Mouse (Mus musculus) hindbrain, embryonic 16.5 days (tissue): ENCODE measurements around the gene 6030458C11Rik. TPM values are rescaled to one million over a fixed set of nuclear protein-coding genes. Genes with fewer than 3 reads are reported as not detected.

Experiments used
- ATAC-seq: fragments of 200-750 bp; cut with Nextera tagmentation; 2 replicates; pipeline ENCODE4 v1.8.0; 2017; ENCODE audit warnings: moderate TSS enrichment, moderate library complexity
- H3K27ac ChIP-seq: fragments of 300-500 bp; sonication (generic); 2 replicates; pipeline ENCODE4 v1.5.1; 2014; ENCODE audit warnings: low read depth, mild to moderate bottlenecking, control low read depth, low read length, moderate library complexity
- H3K27me3 ChIP-seq: fragments of 300-500 bp; sonication (generic); replicated peaks from 2 replicates; pipeline ENCODE4 v1.6.1; 2014; ENCODE audit warnings: low read length; ENCODE audit not compliant: control insufficient read depth, insufficient read depth
- H3K36me3 ChIP-seq: fragments of 300-500 bp; sonication (generic); 2 replicates; pipeline ENCODE4 v1.6.1; 2014; ENCODE audit warnings: mild to moderate bottlenecking, low read length, moderate library complexity, mixed read lengths; ENCODE audit not compliant: control insufficient read depth, insufficient read depth
- H3K4me1 ChIP-seq: fragments of 300-500 bp; sonication (generic); 2 replicates; pipeline ENCODE4 v1.6.1; 2014; ENCODE audit warnings: low read depth, low read length; ENCODE audit not compliant: control insufficient read depth, insufficient read depth
- H3K4me2 ChIP-seq: fragments of 300-500 bp; sonication (generic); 2 replicates; pipeline ENCODE4 v1.6.1; 2014; ENCODE audit warnings: mild to moderate bottlenecking, low read length, control low read depth, moderate library complexity
- H3K4me3 ChIP-seq: fragments of 300-500 bp; sonication (generic); 2 replicates; pipeline ENCODE4 v1.5.1; 2014; ENCODE audit warnings: mild to moderate bottlenecking, low read length, control low read depth, moderate library complexity
- H3K9ac ChIP-seq: fragments of 300-500 bp; sonication (generic); 2 replicates; pipeline ENCODE4 v1.6.1; 2014; ENCODE audit warnings: low read depth, mild to moderate bottlenecking, control low read depth, low read length, moderate library complexity
- H3K9me3 ChIP-seq: fragments of 300-500 bp; sonication (generic); 2 replicates; pipeline ENCODE4 v1.6.1; 2014; ENCODE audit warnings: mild to moderate bottlenecking, low read length, moderate library complexity; ENCODE audit not compliant: control insufficient read depth
- WGBS: fragments of 180-500 bp; shearing (Covaris S2); extraction: QIAGEN DNeasy Blood & Tissue Kit; methylation state at CpG from one replicate; pipeline ENCODE4 v1.1.7; 2014; 5-methylcytosine and 5-hydroxymethylcytosine counted together
- polyA plus RNA-seq: library from polyadenylated mRNA; unstranded; fragments of >200 nt; fragmentation: Nextera tagmentation; extraction: Ambion mirVana; gene quantifications from 2 replicates; pipeline ENCODE4 v1.2.1, GENCODE M21; 2015

6030458C11Rik gene
- polyA plus RNA-seq, 1 experiment from 2014 or later, result 28.8 TPM

- ATAC-seq, result no peak
- no peak overlapping the region for H3K9ac ChIP-seq
- 86% methylated on average over 6 of the region's 6 CpGs for WGBS
- no peaks in the 10 kb centered on the region for H3K9me3 ChIP-seq
- no peaks in the 10 kb centered on the region for H3K36me3 ChIP-seq
- H3K4me3 ChIP-seq, result no peak overlapping the region
- H3K4me2 ChIP-seq, result no peak overlapping the region
- no peaks in the 10 kb centered on the region for H3K27me3 ChIP-seq
- no peaks in the 10 kb centered on the region for H3K4me1 ChIP-seq
- H3K27ac ChIP-seq, result no peak overlapping the region
Observed at GRCm38 (mm10) chr15:12781296-12781695, 43.2 kb downstream of the 6030458C11Rik start.

GRCm38 (mm10) chr15:12774149-12774753 is 50.2 kb downstream of the 6030458C11Rik start:
- 55% methylated on average over 11 of the region's 11 CpGs for WGBS
- H3K27ac ChIP-seq, result no peak overlapping the region

GRCm38 (mm10) chr15:12770958-12771357 is 53.5 kb downstream of the 6030458C11Rik start:
- H3K9ac ChIP-seq, result no peak overlapping the region
- H3K27ac ChIP-seq, result no peak overlapping the region
- H3K27me3 ChIP-seq, result no peaks in the 10 kb centered on the region
- H3K9me3 ChIP-seq, result peaks cover 3% of the 10 kb centered on the region; the same call in 1 of the 2 replicates
- H3K4me2 ChIP-seq, result no peak overlapping the region
- no peak overlapping the region for H3K4me3 ChIP-seq
- no peak for ATAC-seq
- no peaks in the 10 kb centered on the region for H3K4me1 ChIP-seq
- no peaks in the 10 kb centered on the region for H3K36me3 ChIP-seq
- WGBS, result 78% methylated on average over 7 of the region's 7 CpGs

More at GRCm38 (mm10) chr15:12774149-12774753, 50.2 kb downstream of the 6030458C11Rik start:
- H3K9me3 ChIP-seq, result peaks cover 3% of the 10 kb centered on the region; the same call in 1 of the 2 replicates
- H3K9ac ChIP-seq, result no peak overlapping the region
- no peaks in the 10 kb centered on the region for H3K36me3 ChIP-seq
- no peak for ATAC-seq
- no peaks in the 10 kb centered on the region for H3K27me3 ChIP-seq
- H3K4me2 ChIP-seq, result no peak overlapping the region
- H3K4me1 ChIP-seq, result no peaks in the 10 kb centered on the region
- no peak overlapping the region for H3K4me3 ChIP-seq

- no peaks in the 10 kb centered on the region for H3K4me1 ChIP-seq
- no peaks in the 10 kb centered on the region for H3K27me3 ChIP-seq
- ATAC-seq, result no peak
- H3K9ac ChIP-seq, result no peak overlapping the region
- H3K4me2 ChIP-seq, result no peak overlapping the region
- H3K9me3 ChIP-seq, result no peaks in the 10 kb centered on the region
- H3K4me3 ChIP-seq, result no peak overlapping the region
- no peaks in the 10 kb centered on the region for H3K36me3 ChIP-seq
- WGBS, result 85% methylated on average over 4 of the region's 4 CpGs
- no peak overlapping the region for H3K27ac ChIP-seq
Observed at GRCm38 (mm10) chr15:12766848-12767247, 57.6 kb downstream of the 6030458C11Rik start.

- WGBS, result 72% methylated on average over 10 of the region's 10 CpGs
Observed at GRCm38 (mm10) chr15:12763147-12763546, 61.3 kb downstream of the 6030458C11Rik start.

GRCm38 (mm10) chr15:12762258-12762913 is 62.1 kb downstream of the 6030458C11Rik start:
- Histone ChIP-seq H3K4me2 (no peak overlapping the region), H3K27me3 (no peaks in the 10 kb centered on the region), H3K36me3 (no peaks in the 10 kb centered on the region), H3K9ac (no peak overlapping the region), H3K4me3 (no peak overlapping the region), H3K4me1 (no peaks in the 10 kb centered on the region), H3K9me3 (no peaks in the 10 kb centered on the region), H3K27ac (no peak overlapping the region)
- 59% methylated on average over 11 of the region's 11 CpGs for WGBS
- no peak for ATAC-seq

More at GRCm38 (mm10) chr15:12763147-12763546, 61.3 kb downstream of the 6030458C11Rik start:
- no peaks in the 10 kb centered on the region for H3K36me3 ChIP-seq
- H3K4me1 ChIP-seq, result no peaks in the 10 kb centered on the region
- H3K4me3 ChIP-seq, result no peak overlapping the region
- H3K9ac ChIP-seq, result no peak overlapping the region
- no peak overlapping the region for H3K27ac ChIP-seq
- no peaks in the 10 kb centered on the region for H3K27me3 ChIP-seq
- H3K4me2 ChIP-seq, result no peak overlapping the region
- no peak for ATAC-seq
- no peaks in the 10 kb centered on the region for H3K9me3 ChIP-seq

- Histone ChIP-seq H3K27ac (no peak overlapping the region), H3K36me3 (no peaks in the 10 kb centered on the region), H3K4me3 (no peak overlapping the region), H3K27me3 (no peaks in the 10 kb centered on the region), H3K9ac (no peak overlapping the region), H3K9me3 (no peaks in the 10 kb centered on the region), H3K4me2 (no peak overlapping the region), H3K4me1 (no peaks in the 10 kb centered on the region)
- WGBS, result 75% methylated on average over 6 of the region's 6 CpGs
- ATAC-seq, result no peak
Observed at GRCm38 (mm10) chr15:12760747-12761146, 63.7 kb downstream of the 6030458C11Rik start.

GRCm38 (mm10) chr15:12758461-12758860 is 66.0 kb downstream of the 6030458C11Rik start:
- ATAC-seq, result no peak
- H3K4me2 ChIP-seq, result no peak overlapping the region
- no peaks in the 10 kb centered on the region for H3K9me3 ChIP-seq
- H3K4me1 ChIP-seq, result no peaks in the 10 kb centered on the region
- 45% methylated on average over 5 of the region's 5 CpGs for WGBS
- no peaks in the 10 kb centered on the region for H3K36me3 ChIP-seq
- H3K27me3 ChIP-seq, result no peaks in the 10 kb centered on the region
- H3K9ac ChIP-seq, result no peak overlapping the region
- H3K27ac ChIP-seq, result no peak overlapping the region
- H3K4me3 ChIP-seq, result no peak overlapping the region
